Mouse (Mus musculus) thymus, adult 18-20 months (tissue): ENCODE measurements around the gene Atp13a3.
"Not testable (repeated sequence)": the region's sequence is repeated elsewhere in the genome, so short reads cannot be mapped to it uniquely, and the experiment has no call there.

Experiments
- DNase-seq, 2 experiments: peaks; one replicate each; pipeline ENCODE4 v3.0.0; 2022; ENCODE audit warnings: mixed read lengths in 2 of 2

Gene Atp13a3

DNA sequence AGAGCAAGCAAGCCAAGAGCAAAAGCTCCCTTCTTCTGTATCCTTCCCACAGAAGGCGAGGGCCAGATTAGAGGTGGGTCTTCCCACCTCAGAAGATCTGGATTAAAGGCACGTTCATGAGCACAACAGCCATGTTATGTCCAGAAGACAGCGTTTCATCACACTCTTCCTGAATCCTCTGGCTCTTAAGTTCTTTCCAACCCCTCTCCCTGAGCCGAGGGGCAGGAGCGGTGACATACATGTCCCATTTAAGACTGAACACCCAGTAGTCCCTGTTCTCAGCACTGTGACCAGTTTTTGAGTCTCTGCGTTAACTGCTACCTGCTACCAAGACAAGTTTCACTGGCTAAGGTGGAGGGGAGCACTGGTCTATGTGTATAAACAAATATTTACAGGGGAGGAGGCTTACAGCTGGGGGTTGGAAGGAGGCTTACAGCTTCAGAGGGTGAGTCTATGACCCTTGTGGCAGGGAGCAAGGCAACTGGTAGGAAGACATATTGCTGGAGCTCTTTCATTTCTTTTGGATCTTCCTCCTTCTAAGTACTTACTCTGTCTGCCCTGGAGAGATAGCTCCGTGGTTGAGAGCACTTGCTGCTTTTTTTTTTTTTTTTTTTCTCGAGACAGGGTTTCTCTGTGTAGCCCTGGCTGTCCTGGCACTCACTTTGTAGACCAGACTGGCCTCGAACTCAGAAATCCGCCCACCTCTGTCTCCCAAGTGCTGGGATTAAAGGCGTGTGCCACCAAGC, at the start of gene Atp13a3:
Atp13a3 (minus strand) TSS at position 51 of the 746 bp plus-strand sequence.
- DNase-seq, result no peak

DNA sequence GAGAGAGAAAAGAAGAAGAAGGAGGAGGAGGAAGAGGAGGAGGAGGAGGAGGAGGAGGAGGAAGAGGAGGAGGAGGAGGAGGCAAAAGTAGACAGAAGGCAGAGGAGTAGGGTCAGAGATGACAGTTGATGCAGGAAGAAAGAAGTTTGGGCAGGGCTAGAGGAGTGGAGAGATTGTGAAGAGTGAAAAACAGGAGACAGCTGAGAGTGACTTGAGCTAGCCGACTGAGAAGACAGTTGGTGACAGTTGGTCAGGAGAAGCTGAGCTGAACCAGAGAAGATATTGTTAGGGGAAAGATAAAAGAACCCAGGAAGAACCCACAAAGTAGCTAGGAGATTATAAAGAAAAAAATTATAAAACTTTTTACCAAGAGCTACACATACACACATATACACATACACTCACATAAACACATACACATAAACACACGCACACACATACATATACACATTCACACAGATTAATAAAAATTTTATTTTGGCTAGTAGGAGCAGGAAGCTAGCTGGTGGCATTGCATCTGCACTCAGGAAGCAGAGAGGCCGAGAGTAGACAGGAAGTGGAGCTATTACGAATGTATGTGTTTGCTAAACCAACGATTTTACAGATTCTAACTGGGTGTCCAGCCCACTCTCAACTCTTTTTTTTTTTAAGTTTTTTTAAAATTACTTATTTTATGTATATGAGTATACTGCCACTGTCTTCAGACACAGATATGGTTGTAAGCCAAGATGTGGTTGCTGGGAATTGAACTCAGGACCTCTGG, 47.6 kb upstream of the Atp13a3 start:
- no peak for DNase-seq

DNA sequence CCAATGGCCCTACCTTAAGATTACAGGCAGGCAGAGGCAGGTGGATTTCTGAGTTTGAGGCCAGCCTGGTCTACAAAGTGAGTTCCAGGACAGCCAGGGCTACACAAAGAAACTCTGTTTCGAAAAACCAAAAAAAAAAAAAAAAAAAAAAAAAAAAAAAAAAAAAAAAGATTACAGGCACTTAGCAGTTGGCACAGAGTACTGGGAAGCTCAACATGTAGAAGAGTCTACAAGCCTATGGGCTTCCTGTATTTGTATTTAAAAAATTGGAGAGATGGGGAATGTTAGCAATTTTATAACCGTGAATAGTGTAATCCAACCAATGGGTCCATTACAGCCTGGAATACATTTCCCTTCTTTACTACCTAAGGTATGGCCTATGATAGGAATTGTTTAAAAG, 45.4 kb upstream of the Atp13a3 start:
- not testable (repeated sequence) for DNase-seq

DNA sequence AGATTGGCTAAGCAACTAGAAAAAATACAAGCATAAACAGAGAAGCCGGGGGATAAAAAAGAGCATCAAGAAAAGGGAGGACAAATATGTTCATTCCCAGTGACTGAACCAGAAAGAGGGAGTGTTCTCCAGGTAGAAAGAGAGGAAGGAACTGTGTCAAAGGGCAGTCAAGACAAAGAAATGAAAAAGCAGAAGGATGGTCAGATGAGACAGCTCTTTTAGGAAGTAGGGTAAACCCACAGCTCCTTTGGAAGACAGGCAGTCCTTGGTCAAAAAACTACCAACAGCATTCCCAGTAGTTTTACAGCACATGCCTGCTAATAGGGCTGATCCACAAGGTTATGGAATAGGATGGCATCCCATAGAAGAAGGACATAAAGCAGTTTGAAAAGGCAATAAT, 43.2 kb upstream of the Atp13a3 start:
- no peak for DNase-seq

DNA sequence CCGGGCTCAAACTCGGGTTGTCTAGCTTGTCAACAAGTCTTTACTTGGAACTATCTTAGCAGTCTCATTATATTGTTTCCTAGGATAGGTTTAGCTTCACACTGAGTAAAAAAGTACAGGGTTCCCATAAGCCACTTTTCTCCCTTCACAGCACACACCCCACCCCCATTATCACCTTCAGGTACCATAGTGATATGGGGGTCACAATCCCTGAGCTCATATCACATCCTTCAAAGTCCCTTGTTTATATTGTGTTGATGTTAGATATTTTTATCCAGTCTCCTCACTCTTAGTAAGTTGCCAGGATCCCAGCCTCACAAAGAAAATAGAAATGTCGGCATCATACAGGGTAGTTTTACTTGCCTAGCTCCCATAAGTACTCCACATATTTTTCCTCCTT, 42.4 kb upstream of the Atp13a3 start:
- DNase-seq, result no peak

DNA sequence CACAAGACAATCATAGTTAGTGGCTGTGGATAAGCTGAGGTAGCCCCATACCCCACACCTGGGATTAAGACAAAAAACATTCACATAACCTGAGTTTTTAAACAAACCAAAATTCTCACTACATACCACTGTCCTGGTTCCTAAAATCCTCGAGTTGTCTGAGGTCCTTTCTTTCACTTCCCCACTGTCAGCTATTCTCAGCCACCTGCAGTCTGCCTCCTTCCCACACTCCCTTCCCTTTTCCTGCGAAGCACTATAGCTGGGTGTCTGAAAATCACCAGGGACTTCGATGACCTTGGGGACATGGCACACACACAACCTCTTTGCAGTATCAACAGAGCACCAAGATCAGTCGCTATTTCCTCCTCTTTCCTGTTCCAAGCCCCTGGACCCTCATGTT, 41.9 kb upstream of the Atp13a3 start:
- DNase-seq, result no peak

DNA sequence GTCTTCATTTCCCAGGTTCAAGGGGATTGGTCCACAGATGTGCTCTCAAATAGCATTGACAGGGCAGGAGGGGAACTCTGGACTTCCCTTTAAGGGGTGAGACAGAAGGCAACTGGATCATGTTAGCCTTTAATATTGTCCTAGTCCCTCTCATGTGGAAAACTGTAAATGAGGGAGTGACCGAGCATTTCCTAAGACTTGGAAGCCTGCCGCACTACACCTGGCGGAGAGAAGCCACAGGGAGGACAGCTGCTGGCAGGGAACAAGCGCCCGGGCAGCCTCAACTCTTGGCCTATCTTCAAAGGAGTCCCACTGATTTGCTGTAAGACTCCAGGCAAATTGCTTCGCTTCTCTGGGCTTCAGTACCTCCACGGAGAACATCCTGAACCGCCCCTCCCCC, 37.6 kb upstream of the Atp13a3 start:
- no peak for DNase-seq

DNA sequence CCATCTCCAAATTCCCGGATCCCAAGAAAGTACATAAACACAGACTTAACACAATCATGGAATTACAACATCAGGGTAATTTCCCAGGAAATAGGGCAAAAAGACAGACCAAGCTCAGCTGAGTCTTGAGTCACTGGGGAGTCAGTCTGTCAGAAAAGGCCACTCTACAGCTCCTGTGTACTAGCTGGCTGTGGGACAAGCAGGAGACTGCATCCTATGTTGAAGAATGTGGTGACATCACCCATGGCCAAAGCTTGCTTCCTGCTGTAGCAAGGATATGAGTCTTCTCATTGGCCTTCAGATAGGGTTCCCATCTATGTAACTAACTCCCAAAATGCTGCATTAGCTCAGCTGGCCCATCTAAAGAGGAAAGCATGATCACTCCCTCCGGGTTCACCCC, 36.7 kb upstream of the Atp13a3 start:
- DNase-seq, result no peak

DNA sequence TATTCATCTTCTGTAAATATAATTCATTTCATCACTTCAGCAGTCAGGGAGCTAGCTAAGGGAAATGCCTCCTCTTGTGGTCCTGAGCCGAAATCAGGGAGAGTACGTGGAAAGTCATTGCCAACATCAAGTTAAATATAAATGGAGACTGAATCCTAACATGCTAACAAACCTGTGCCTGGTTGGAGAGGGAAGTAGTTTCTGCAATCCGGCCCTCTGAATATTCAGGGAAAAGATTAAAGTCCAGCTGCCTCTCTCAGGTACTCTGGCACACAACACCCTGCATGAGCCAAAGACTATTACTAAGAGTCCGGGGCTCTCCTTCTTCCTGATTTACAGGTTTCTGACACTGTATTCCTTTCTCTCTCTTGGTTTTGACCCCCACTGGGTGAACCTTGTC, 35.6 kb upstream of the Atp13a3 start:
- no peak for DNase-seq

DNA sequence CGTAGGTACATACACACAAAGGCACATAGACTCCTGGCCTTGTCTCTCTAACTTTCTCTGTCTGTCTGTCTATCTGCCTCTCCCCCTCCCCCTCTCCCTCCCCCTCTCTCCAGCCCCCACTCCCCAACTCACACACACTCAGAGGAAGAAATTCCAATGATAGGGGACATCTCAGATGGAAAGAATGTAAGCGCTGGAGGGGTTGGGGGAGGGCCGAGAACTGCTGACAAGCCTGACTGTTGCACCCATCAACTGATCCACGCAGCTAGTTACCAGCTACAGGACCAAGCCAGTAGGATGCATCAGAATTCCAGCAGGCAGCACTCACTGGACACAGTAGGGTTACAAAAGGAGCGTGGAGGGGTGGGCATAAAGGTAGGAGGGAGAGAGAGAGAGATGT, 34.1 kb upstream of the Atp13a3 start:
- no peak for DNase-seq

DNA sequence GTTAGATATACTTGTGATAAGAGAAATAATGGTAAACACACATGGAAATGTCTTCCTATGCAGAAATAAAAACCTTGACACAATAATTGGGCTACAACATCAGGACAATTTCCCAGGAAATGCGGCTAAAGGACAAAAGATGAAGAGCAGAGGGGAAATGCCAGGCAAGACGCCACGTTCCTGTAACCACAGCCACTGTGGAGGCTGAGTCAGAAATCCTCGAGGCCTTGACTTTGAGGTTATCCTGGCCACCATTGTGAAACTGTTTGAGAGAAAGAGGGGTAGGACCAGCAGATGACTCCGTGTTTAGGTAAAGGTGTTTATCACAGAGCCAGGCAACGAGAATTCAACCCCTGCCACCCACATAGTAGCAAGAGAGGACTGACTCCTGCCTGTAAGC, 33.6 kb upstream of the Atp13a3 start:
- no peak for DNase-seq

DNA sequence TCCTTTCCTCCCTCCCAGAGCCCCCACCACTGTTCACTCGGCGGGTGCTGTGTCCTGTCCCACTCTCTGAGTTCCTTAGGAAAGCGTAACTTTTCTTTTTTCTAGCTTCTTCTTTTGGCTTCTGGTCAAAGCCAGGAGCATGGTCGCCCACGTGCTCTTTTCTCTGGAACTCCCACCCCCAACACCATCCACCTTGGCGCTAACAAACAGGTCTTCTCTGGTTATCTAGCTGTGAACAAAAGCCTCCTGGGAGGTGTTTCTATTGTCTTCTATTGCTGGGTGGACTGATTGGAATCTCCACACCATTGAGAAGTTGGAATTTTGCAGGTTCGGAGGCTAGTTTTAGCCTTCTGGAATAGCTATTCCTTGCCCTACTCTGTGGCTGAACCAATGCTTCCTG, 30.5 kb upstream of the Atp13a3 start:
- no peak for DNase-seq

DNA sequence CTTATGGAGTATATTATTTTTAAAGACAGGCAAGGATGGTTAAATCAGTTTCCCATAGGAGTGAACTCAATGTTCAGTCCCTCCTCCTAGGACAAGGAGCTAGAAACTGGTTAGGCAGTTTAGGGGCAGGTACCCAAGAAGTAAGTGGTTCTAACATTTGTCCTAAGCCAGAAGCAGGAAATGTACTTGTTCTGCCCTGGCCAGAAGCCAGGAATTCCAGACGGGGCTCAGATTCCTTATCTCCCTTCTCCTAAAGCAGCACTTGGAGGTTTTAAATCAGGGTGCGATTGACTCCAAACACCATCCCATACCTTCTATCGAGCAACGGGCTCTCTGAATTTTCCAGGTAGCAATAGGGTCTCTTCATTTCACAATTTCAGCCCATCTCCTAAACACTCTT, 29.6 kb upstream of the Atp13a3 start:
- DNase-seq, result no peak

DNA sequence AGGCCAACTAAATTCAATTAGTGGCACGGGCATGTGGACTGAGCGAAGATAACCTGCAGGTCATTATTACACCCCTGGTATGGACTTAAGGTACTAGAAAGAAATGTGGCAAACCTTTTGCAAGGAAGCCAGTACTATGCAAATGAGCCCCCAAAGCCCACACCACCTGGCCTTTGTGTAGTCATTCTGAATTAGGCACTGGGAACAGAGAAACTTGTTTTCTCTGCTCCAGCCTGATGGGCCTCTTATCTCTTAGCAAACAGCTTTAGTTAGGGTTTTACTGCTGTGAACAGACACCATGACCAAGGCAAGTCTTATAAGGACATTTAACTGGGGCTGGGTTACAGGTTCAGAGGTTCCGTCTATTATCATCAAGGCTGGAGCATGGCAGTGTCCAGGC, 27.4 kb upstream of the Atp13a3 start:
- DNase-seq, result no peak

DNA sequence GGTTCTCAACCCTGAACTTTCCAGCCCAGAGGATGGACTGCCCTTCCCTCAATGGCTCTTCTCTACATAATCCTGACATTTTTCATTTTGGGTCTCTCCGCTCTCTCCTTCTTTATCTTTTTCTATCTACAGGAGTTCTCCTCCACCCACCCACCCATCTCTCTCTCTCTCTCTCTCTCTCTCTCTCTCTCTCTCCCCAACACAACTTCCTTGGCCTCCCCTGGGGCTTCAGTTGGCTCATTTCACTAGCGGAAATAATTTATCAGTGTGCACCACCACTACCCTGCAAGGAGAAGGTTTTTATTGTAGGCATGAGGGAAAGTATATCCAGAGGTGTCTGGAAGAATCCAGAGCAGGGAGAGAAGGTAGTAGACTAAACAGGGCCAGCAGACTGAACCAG, 26.3 kb upstream of the Atp13a3 start:
- DNase-seq, result no peak

DNA sequence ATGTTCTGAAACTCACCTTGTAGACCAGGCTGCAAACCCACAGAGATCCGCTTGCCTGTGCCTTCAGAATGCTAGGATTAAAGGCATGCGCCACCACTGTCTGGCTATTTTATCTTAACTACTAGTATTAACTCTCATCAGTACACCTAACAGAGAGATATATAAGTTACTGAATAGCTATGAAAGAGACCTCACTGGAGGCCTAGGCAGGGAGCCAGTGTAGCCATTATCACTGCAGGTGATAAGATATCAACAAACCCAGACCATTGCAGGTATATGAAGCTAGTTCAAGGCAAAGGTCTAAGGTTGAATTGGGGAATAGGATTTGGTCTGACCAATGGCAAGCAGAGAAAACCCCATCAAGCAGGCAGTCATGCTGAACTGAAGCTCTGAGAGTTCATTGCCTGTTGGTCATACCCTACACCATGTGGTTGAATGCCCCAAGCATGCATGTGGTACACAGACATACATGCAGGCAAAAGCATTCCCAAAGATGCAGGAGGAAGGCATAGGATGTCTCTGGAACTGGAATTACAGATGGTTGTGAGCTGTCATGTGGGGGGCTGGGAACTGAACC, 24.8 kb upstream of the Atp13a3 start:
- DNase-seq, result no peak

DNA sequence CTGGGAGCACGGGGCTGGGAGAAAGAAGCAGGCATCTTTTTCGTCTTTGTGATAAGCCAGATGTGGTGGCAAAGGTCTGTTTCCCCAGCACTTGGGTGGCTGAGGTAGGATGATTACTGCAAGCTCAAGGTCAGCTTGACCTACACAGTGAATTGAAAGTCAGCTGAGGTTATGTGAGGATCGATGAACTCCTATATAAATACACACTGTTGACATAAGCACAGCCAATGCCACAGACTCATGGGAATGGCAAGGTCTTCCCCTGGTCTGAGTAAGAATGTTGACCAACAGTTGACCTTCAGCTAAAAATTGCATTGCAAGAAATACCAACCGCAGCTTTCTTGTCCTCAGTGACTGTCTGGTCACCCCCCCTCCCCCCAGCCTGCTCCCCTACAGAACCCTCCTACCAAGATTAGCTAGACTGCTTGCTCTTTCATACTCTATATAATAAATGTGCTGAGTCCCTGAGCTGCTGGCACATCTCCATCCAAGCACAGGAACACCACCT, 23.0 kb upstream of the Atp13a3 start:
- DNase-seq, result no peak

DNA sequence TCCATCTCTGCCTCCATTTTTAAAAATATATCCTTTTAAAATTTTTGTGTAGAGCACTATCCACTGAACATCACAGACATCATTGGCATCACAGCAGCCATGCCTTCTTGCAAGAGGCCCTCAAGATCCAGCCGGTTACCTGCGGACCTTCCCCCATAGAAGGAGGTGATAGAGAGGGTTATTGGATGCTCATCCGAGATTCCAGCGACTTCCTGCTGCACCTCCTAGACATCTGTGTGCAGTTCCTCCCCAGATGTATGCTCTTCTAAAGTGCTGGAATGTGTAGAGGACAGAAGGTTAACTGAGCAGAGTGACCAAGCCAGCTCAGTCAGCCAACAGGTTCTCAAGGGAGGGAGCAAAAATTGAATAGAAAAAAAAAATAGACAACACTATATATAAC, 21.7 kb upstream of the Atp13a3 start:
- no peak for DNase-seq

DNA sequence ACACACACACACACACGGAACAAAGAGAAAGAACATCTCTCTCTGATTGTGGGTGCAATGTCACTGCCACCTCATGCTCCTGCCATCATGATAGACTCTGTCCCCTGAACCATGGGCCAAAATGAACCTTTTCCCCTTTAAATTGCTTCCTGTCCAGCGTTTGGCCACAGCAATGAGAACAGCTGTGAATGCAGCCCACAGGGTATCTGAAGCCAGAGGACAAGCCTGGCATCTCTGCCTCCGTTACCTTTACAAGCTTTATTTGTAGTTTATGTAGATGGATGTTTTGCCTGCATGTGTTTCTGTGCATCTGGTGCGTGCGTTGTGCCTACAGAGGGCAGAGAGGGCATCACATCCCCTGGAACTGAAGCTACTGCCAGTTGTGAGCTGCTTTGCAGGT, 21.2 kb upstream of the Atp13a3 start:
- no peak for DNase-seq

DNA sequence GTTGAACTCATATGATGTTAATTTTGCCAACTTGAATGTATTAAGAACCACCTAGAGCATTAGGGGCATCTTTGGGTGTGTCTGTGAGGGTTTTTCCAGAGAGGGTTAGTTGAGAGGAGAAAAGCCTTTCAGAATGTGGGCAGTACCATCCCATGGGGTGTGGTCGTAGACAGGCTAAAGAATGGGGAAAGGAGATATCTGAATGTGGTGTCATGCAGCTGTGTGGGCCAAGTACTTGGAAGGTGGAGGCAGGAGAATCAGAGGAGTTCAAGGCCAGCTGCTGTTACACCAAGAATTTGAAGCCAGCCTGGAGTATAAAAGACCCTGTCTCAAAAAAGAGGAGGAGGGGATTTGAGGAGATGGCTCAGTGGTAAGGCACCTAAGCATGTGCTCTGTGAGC, 20.2 kb upstream of the Atp13a3 start:
- no peak for DNase-seq

DNA sequence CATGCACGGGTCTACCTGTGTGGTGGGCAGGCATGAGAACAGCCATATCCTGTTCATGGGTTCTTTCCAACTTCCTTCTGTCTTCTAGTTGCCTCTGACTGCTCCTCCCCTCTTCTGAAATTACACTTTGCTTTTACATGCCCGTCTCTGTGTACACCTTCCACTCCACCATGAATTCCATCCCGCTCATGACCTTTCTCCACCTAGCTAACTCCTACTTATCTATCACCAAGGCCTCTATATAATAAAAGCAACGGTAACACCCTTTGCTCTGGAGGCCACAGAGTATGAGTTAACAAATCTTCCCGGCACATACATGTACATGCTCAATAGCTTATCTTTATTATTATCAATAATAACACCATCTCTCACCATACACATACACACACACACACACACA, 18.3 kb upstream of the Atp13a3 start:
- DNase-seq, result no peak

DNA sequence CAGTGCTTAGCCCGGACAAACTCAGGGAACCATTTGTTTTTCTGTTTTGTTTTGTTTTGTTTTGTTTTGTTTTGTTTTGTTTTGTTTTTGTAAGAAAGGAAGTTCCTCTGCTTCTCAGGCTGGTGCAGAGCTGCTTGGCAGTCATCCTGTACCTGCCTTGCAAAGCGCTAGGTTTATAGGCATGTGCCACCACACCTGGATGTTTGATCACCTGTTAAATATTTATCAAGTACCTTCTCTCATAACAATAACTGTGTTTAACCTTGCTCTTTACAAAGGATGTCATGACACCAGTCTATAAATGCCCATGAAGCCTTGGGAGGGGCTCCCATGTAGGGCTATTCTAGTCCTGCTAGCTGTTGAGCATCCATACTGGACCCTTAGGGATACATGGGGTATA, 10.9 kb upstream of the Atp13a3 start:
- DNase-seq, result no peak

DNA sequence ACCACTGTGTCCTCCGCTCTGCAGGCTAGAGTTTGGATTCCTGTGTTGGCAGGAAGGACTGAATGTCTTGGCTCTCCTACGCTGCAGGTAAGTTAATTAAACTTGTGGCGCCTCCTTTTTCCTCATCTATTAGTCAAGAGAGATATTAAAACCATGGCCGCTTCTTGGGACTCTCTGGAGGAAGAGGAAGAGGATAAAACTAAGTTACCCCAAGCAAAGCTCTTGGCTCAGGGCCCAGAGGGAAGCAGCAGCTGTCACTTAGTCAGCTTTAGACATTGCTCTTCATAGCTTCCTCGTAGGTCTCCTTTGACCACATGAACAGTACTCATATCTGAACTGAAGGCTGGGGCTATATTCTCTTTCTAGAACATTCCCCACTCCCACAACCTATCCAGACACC, 10.5 kb upstream of the Atp13a3 start:
- DNase-seq, result no peak

DNA sequence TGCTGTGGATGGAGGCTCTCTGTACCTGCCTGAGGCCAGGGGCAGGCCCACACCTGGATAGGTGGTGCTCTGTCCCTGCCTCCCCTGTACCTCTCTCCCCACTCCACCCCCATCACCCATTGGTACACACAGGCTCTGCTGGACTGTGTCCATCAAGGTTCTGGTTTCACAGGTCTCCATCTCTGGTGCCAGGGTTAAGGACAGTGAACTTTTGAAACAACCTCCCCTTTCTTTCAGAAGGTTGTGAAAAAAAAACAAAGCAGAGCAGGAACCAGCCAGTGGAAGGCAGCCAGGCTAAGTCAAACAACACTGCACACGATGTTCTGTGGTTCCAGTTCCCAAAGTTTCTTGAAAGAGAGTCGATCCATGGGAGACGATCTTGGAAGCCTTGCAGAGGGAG, 6.9 kb upstream of the Atp13a3 start:
- DNase-seq, result no peak
